In genomic region chr15:78962885-78963284, GRCm38 (mm10) we compare ENCODE assay signal across 8 mouse cellular contexts. TPM values are rescaled to one million over a fixed set of nuclear protein-coding genes. Genes with fewer than 3 reads are reported as not detected.
DNase-seq lines count a peak whose midpoint lies in the region; ATAC-seq lines count a peak whose summit lies in the region.

No protein-coding gene starts in this region.

- peak; percentile 69 for DNase-seq in urinary bladder, postnatal 14 days (ENCODE audit: low spot score)
- DNase-seq in urinary bladder, adult 2 months (ENCODE audit: low spot score): no peak
- peak; percentile 86 for DNase-seq in cerebellum, adult 11-12 months
- DNase-seq in hindbrain, embryonic 11.5 days (ENCODE audit: low spot score): peak; percentile 80
- DNase-seq in limb, embryonic 10.5 days (ENCODE audit: low spot score): peak; percentile 71
- DNase-seq in thymus, postnatal 14 days: peak; percentile 45

- no peaks in the 10 kb centered on the region for H3K9me3 ChIP-seq in forebrain, embryonic 15.5 days
- H3K9me3 ChIP-seq in hindbrain, embryonic 11.5 days (ENCODE audit: control insufficient read depth, low read length): no peaks in the 10 kb centered on the region
- H3K9me3 ChIP-seq in limb, embryonic 10.5 days (replicated peaks): no peaks in the 10 kb centered on the region
- H3K9me3 ChIP-seq in midbrain, embryonic 13.5 days: no peaks in the 10 kb centered on the region

- no peak overlapping the region for H3K4me2 ChIP-seq in forebrain, embryonic 15.5 days (replicated peaks)
- no peak overlapping the region for H3K4me2 ChIP-seq in hindbrain, embryonic 11.5 days (replicated peaks; ENCODE audit: low read depth, low read length)
- H3K4me2 ChIP-seq in midbrain, embryonic 13.5 days (replicated peaks): no peak overlapping the region

- 0 out of 2 replicates have a peak, but pooled peaks have one; percentile 32 for ATAC-seq in forebrain, embryonic 15.5 days (replicated peaks)
- no peak for ATAC-seq in hindbrain, embryonic 11.5 days (ENCODE audit: low FRiP score)
- peak; percentile 63 for ATAC-seq in midbrain, embryonic 13.5 days

- H3K27ac ChIP-seq in forebrain, embryonic 15.5 days (replicated peaks): no peak overlapping the region
- no peak overlapping the region for H3K27ac ChIP-seq in hindbrain, embryonic 11.5 days (ENCODE audit: low read depth, low read length)
- no peak overlapping the region for H3K27ac ChIP-seq in limb, embryonic 10.5 days
- H3K27ac ChIP-seq in midbrain, embryonic 13.5 days: no peak overlapping the region

- no peak overlapping the region for H3K4me3 ChIP-seq in forebrain, embryonic 15.5 days
- H3K4me3 ChIP-seq in hindbrain, embryonic 11.5 days (ENCODE audit: low read depth, low read length): no peak overlapping the region
- H3K4me3 ChIP-seq in limb, embryonic 10.5 days: no peak overlapping the region
- H3K4me3 ChIP-seq in midbrain, embryonic 13.5 days (replicated peaks): no peak overlapping the region

- H3K36me3 ChIP-seq in forebrain, embryonic 15.5 days: peaks cover 74% of the 10 kb centered on the region
- 0 out of 2 replicates have a peak, but pooled peaks cover 5% of the 10 kb centered on the region for H3K36me3 ChIP-seq in hindbrain, embryonic 11.5 days (ENCODE audit: control insufficient read depth, insufficient read depth, low read length)
- peaks cover 94% of the 10 kb centered on the region for H3K36me3 ChIP-seq in limb, embryonic 10.5 days
- H3K36me3 ChIP-seq in midbrain, embryonic 13.5 days: peaks cover 92% of the 10 kb centered on the region

- WGBS in forebrain, embryonic 15.5 days: 27% methylated on average over 2 of the region's 2 CpGs
- 40% methylated on average over 2 of the region's 2 CpGs for WGBS in hindbrain, embryonic 11.5 days
- 36% methylated on average over 2 of the region's 2 CpGs for WGBS in limb, embryonic 10.5 days
- WGBS in midbrain, embryonic 13.5 days: 27% methylated on average over 2 of the region's 2 CpGs

- H3K27me3 ChIP-seq in forebrain, embryonic 15.5 days: no peaks in the 10 kb centered on the region
- no peaks in the 10 kb centered on the region for H3K27me3 ChIP-seq in hindbrain, embryonic 11.5 days (ENCODE audit: control insufficient read depth, insufficient read depth, low read length)
- no peaks in the 10 kb centered on the region for H3K27me3 ChIP-seq in limb, embryonic 10.5 days (ENCODE audit: low read depth, poor library complexity, severe bottlenecking)
- no peaks in the 10 kb centered on the region for H3K27me3 ChIP-seq in midbrain, embryonic 13.5 days

- H3K4me1 ChIP-seq in forebrain, embryonic 15.5 days: no peaks in the 10 kb centered on the region
- H3K4me1 ChIP-seq in hindbrain, embryonic 11.5 days (replicated peaks; ENCODE audit: control insufficient read depth, insufficient read depth, low read length): no peaks in the 10 kb centered on the region
- peaks cover 6% of the 10 kb centered on the region for H3K4me1 ChIP-seq in limb, embryonic 10.5 days
- H3K4me1 ChIP-seq in midbrain, embryonic 13.5 days (replicated peaks): peaks cover 7% of the 10 kb centered on the region

- no peak overlapping the region for H3K9ac ChIP-seq in forebrain, embryonic 15.5 days (replicated peaks)
- no peak overlapping the region for H3K9ac ChIP-seq in hindbrain, embryonic 11.5 days (ENCODE audit: low read depth, low read length)
- H3K9ac ChIP-seq in midbrain, embryonic 13.5 days (replicated peaks): no peak overlapping the region

RNA-seq across cellular contexts. Expression of gene Triobp, which starts 15.4 kb away (rescaled TPM):
- 47.1 and 57.9 TPM in 2 replicates for polyA plus RNA-seq in urinary bladder, adult 2 months (2012; rRNA removed)
- polyA plus RNA-seq in forebrain, embryonic 15.5 days (2015; fragmentation: Nextera tagmentation; extraction: Ambion mirVana): 43.3 and 49.9 TPM in 2 replicates
- polyA plus RNA-seq in hindbrain, embryonic 11.5 days (2014; fragmentation: Nextera tagmentation; extraction: Ambion mirVana): 38.1 and 45.4 TPM in 2 replicates
- 47.9 and 54.6 TPM in 2 replicates for polyA plus RNA-seq in limb, embryonic 10.5 days (2016; fragmentation: Nextera tagmentation; extraction: Ambion mirVana)
- polyA plus RNA-seq in midbrain, embryonic 13.5 days (2015; fragmentation: Nextera tagmentation; extraction: Ambion mirVana): 38.3 and 42.6 TPM in 2 replicates

RNA-seq across cellular contexts. Expression of gene Nol12, which starts 28.2 kb away (rescaled TPM):
- 26.5 and 30.7 TPM in 2 replicates for polyA plus RNA-seq in urinary bladder, adult 2 months (2012; rRNA removed)
- 57.4 and 59.3 TPM in 2 replicates for polyA plus RNA-seq in forebrain, embryonic 15.5 days (2015; fragmentation: Nextera tagmentation; extraction: Ambion mirVana)
- 61.1 and 64.4 TPM in 2 replicates for polyA plus RNA-seq in hindbrain, embryonic 11.5 days (2014; fragmentation: Nextera tagmentation; extraction: Ambion mirVana)
- 70.6 and 84.9 TPM in 2 replicates for polyA plus RNA-seq in limb, embryonic 10.5 days (2016; fragmentation: Nextera tagmentation; extraction: Ambion mirVana)
- 53.1 and 58.0 TPM in 2 replicates for polyA plus RNA-seq in midbrain, embryonic 13.5 days (2015; fragmentation: Nextera tagmentation; extraction: Ambion mirVana)

RNA-seq across cellular contexts. Expression of gene Lgals1, which starts 36.4 kb away (rescaled TPM):
- polyA plus RNA-seq in urinary bladder, adult 2 months (2012; rRNA removed): 979 and 1,151 TPM in 2 replicates
- polyA plus RNA-seq in forebrain, embryonic 15.5 days (2015; fragmentation: Nextera tagmentation; extraction: Ambion mirVana): 61.7 and 66.5 TPM in 2 replicates
- 390 and 438 TPM in 2 replicates for polyA plus RNA-seq in hindbrain, embryonic 11.5 days (2014; fragmentation: Nextera tagmentation; extraction: Ambion mirVana)
- polyA plus RNA-seq in limb, embryonic 10.5 days (2016; fragmentation: Nextera tagmentation; extraction: Ambion mirVana): 292 and 458 TPM in 2 replicates
- 109 and 125 TPM in 2 replicates for polyA plus RNA-seq in midbrain, embryonic 13.5 days (2015; fragmentation: Nextera tagmentation; extraction: Ambion mirVana)

RNA-seq across cellular contexts. Expression of gene Pdxp, which starts 49.2 kb away (rescaled TPM):
- 2.4 and 3.8 TPM in 2 replicates for polyA plus RNA-seq in urinary bladder, adult 2 months (2012; rRNA removed)
- polyA plus RNA-seq in forebrain, embryonic 15.5 days (2015; fragmentation: Nextera tagmentation; extraction: Ambion mirVana): 99.5 and 101 TPM in 2 replicates
- 34.8 and 35.2 TPM in 2 replicates for polyA plus RNA-seq in hindbrain, embryonic 11.5 days (2014; fragmentation: Nextera tagmentation; extraction: Ambion mirVana)
- polyA plus RNA-seq in limb, embryonic 10.5 days (2016; fragmentation: Nextera tagmentation; extraction: Ambion mirVana): 37.1 and 40.8 TPM in 2 replicates
- 55.8 and 63.2 TPM in 2 replicates for polyA plus RNA-seq in midbrain, embryonic 13.5 days (2015; fragmentation: Nextera tagmentation; extraction: Ambion mirVana)
